Mouse (Mus musculus) forebrain, embryonic 14.5 days (tissue): ENCODE results near the gene Pycr1. TPM values are rescaled to one million over a fixed set of nuclear protein-coding genes. Genes with fewer than 3 reads are reported as not detected.

ENCODE experiments used
- ATAC-seq: fragments of 200-750 bp; cut with Nextera tagmentation; 2 replicates; pipeline ENCODE4 v1.8.0; 2017; ENCODE audit warnings: mild to moderate bottlenecking, moderate library complexity
- DNase-seq: peaks from one replicate; pipeline ENCODE4 v3.0.0-alpha.2; 2015; ENCODE audit warnings: low spot score
- H3K27ac ChIP-seq: fragments of 300-500 bp; sonication (generic); 2 replicates; pipeline ENCODE4 v1.5.1; 2014; ENCODE audit warnings: low read depth, mild to moderate bottlenecking, control low read depth, low read length, moderate library complexity
- H3K27me3 ChIP-seq: fragments of 300-500 bp; sonication (generic); replicated peaks from 2 replicates; pipeline ENCODE4 v1.6.1; 2014; ENCODE audit warnings: low read length, control low read depth, mixed read lengths; ENCODE audit not compliant: control insufficient read depth, insufficient read depth
- H3K36me3 ChIP-seq: fragments of 300-500 bp; sonication (generic); 2 replicates; pipeline ENCODE4 v1.6.1; 2014; ENCODE audit warnings: low read length, control low read depth; ENCODE audit not compliant: control insufficient read depth, insufficient read depth
- H3K4me1 ChIP-seq: fragments of 300-500 bp; sonication (generic); 2 replicates; pipeline ENCODE4 v1.6.1; 2014; ENCODE audit warnings: antibody characterized with exemption, low read length, control low read depth; ENCODE audit not compliant: control insufficient read depth, insufficient read depth
- H3K4me2 ChIP-seq: fragments of 300-500 bp; sonication (generic); 2 replicates; pipeline ENCODE4 v1.6.1; 2014; ENCODE audit warnings: mild to moderate bottlenecking, control low read depth, low read length
- H3K4me3 ChIP-seq: fragments of 300-500 bp; sonication (generic); 2 replicates; pipeline ENCODE4 v1.5.1; 2014; ENCODE audit warnings: low read depth, low read length, control low read depth
- H3K9ac ChIP-seq: fragments of 300-500 bp; sonication (generic); 2 replicates; pipeline ENCODE4 v1.6.1; 2014; ENCODE audit warnings: mild to moderate bottlenecking, low read length, control low read depth, moderate library complexity
- H3K9me3 ChIP-seq: fragments of 300-500 bp; sonication (generic); replicated peaks from 2 replicates; pipeline ENCODE4 v1.6.1; 2016; ENCODE audit warnings: low read length, control low read depth, mixed read lengths; ENCODE audit not compliant: control insufficient read depth
- WGBS: fragments of 180-500 bp; shearing (Covaris S2); extraction: QIAGEN DNeasy Blood & Tissue Kit; methylation state at CpG from one replicate; pipeline ENCODE4 v1.1.7; 2014; 5-methylcytosine and 5-hydroxymethylcytosine counted together
- polyA plus RNA-seq: library from polyadenylated mRNA; unstranded; fragments of >200 nt; fragmentation: Nextera tagmentation; extraction: Ambion mirVana; gene quantifications from 2 replicates; pipeline ENCODE4 v1.2.1, GENCODE M21; 2014

The Pycr1 gene
- polyA plus RNA-seq, 1 experiment from 2014 or later = 33.9 TPM

GRCm38 (mm10) chr11:120616617-120617294 is 26.8 kb downstream of the Pycr1 start:
- 53% methylated on average over 4 of the region's 4 CpGs for WGBS
- DNase-seq = no peak
- Histone ChIP-seq H3K4me3 (peak overlapping the region; percentile 84), H3K4me1 (peaks cover 8% of the 10 kb centered on the region), H3K27me3 (no peaks in the 10 kb centered on the region), H3K9me3 (no peaks in the 10 kb centered on the region), H3K36me3 (peaks cover 62% of the 10 kb centered on the region), H3K27ac (0 out of 2 replicates have a peak overlapping the region, but pooled peaks have one; percentile 60), H3K4me2 (peak overlapping the region; percentile 82), H3K9ac (peak overlapping the region; percentile 90)
- no peak for ATAC-seq

- peaks cover 62% of the 10 kb centered on the region for H3K36me3 ChIP-seq
- peak overlapping the region; percentile 7; the same call in 1 of the 2 replicates for H3K9ac ChIP-seq
- H3K4me1 ChIP-seq = peaks cover 8% of the 10 kb centered on the region
- no peak overlapping the region for H3K4me2 ChIP-seq
- no peaks in the 10 kb centered on the region for H3K27me3 ChIP-seq
- no peak overlapping the region for H3K27ac ChIP-seq
- H3K4me3 ChIP-seq = no peak overlapping the region
- ATAC-seq (no peak), DNase-seq (no peak)
- H3K9me3 ChIP-seq = no peaks in the 10 kb centered on the region
- 93% methylated on average over 11 of the region's 11 CpGs for WGBS
Measured at GRCm38 (mm10) chr11:120615606-120616203, 27.9 kb downstream of the Pycr1 start.

GRCm38 (mm10) chr11:120615167-120615566 is 28.4 kb downstream of the Pycr1 start:
- ATAC-seq = no peak
- Histone ChIP-seq H3K9ac (no peak overlapping the region), H3K4me1 (peaks cover 8% of the 10 kb centered on the region), H3K9me3 (no peaks in the 10 kb centered on the region), H3K4me2 (no peak overlapping the region), H3K27ac (no peak overlapping the region), H3K4me3 (no peak overlapping the region), H3K36me3 (peaks cover 62% of the 10 kb centered on the region), H3K27me3 (no peaks in the 10 kb centered on the region)
- DNase-seq = no peak
- WGBS = 99% methylated on average over 6 of the region's 6 CpGs

GRCm38 (mm10) chr11:120613976-120614375 is 29.6 kb downstream of the Pycr1 start:
- no peak for DNase-seq
- Histone ChIP-seq H3K27ac (no peak overlapping the region), H3K36me3 (peaks cover 60% of the 10 kb centered on the region), H3K4me2 (no peak overlapping the region), H3K9me3 (no peaks in the 10 kb centered on the region), H3K4me3 (no peak overlapping the region), H3K9ac (no peak overlapping the region), H3K4me1 (peaks cover 8% of the 10 kb centered on the region), H3K27me3 (0 out of 2 replicates have a peak, but pooled peaks cover 3% of the 10 kb centered on the region)
- 86% methylated on average over 8 of the region's 8 CpGs for WGBS
- no peak for ATAC-seq

GRCm38 (mm10) chr11:120613481-120613972 is 30.0 kb downstream of the Pycr1 start:
- no peak for DNase-seq
- peaks cover 9% of the 10 kb centered on the region for H3K4me1 ChIP-seq
- 0 out of 2 replicates have a peak, but pooled peaks cover 8% of the 10 kb centered on the region for H3K27me3 ChIP-seq
- H3K4me3 ChIP-seq = no peak overlapping the region
- no peak overlapping the region for H3K27ac ChIP-seq
- H3K4me2 ChIP-seq = no peak overlapping the region
- no peak for ATAC-seq
- H3K9ac ChIP-seq = no peak overlapping the region
- no peaks in the 10 kb centered on the region for H3K9me3 ChIP-seq
- WGBS = 86% methylated on average over 10 of the region's 10 CpGs
- H3K36me3 ChIP-seq = peaks cover 55% of the 10 kb centered on the region

- 0 out of 2 replicates have a peak, but pooled peaks cover 9% of the 10 kb centered on the region for H3K27me3 ChIP-seq
- H3K9ac ChIP-seq = no peak overlapping the region
- no peak overlapping the region for H3K27ac ChIP-seq
- no peak overlapping the region for H3K4me2 ChIP-seq
- H3K4me3 ChIP-seq = no peak overlapping the region
- peaks cover 12% of the 10 kb centered on the region for H3K4me1 ChIP-seq
- no peaks in the 10 kb centered on the region for H3K9me3 ChIP-seq
- WGBS = 44% methylated on average over 6 of the region's 6 CpGs
- DNase-seq (peak; percentile 62), ATAC-seq (no peak)
- peaks cover 50% of the 10 kb centered on the region for H3K36me3 ChIP-seq
Measured at GRCm38 (mm10) chr11:120612763-120613162, 30.8 kb downstream of the Pycr1 start.

GRCm38 (mm10) chr11:120610477-120611046 is 33.0 kb downstream of the Pycr1 start:
- H3K27ac ChIP-seq = no peak overlapping the region
- H3K4me3 ChIP-seq = no peak overlapping the region
- H3K27me3 ChIP-seq = 0 out of 2 replicates have a peak, but pooled peaks cover 9% of the 10 kb centered on the region
- no peak overlapping the region for H3K9ac ChIP-seq
- DNase-seq (no peak), ATAC-seq (no peak)
- no peak overlapping the region for H3K4me2 ChIP-seq
- H3K9me3 ChIP-seq = no peaks in the 10 kb centered on the region
- H3K4me1 ChIP-seq = peaks cover 4% of the 10 kb centered on the region; the same call in 1 of the 2 replicates
- 83% methylated on average over 9 of the region's 9 CpGs for whole genome bisulfite sequencing
- H3K36me3 ChIP-seq = peaks cover 66% of the 10 kb centered on the region

- H3K27me3 ChIP-seq = 0 out of 2 replicates have a peak, but pooled peaks cover 9% of the 10 kb centered on the region
- no peak overlapping the region for H3K9ac ChIP-seq
- ATAC-seq (no peak), DNase-seq (no peak)
- 28% methylated on average over 8 of the region's 8 CpGs for WGBS
- peaks cover 74% of the 10 kb centered on the region for H3K36me3 ChIP-seq
- H3K9me3 ChIP-seq = no peaks in the 10 kb centered on the region
- H3K27ac ChIP-seq = no peak overlapping the region
- H3K4me2 ChIP-seq = no peak overlapping the region
- H3K4me3 ChIP-seq = no peak overlapping the region
- H3K4me1 ChIP-seq = peaks cover 4% of the 10 kb centered on the region; the same call in 1 of the 2 replicates
Measured at GRCm38 (mm10) chr11:120609250-120609649, 34.3 kb downstream of the Pycr1 start.
